Mouse (Mus musculus): ENCODE data around the gene Ftcd. TPM values are rescaled to one million over a fixed set of nuclear protein-coding genes. Genes with fewer than 3 reads are reported as not detected.

The Ftcd gene
- polyA plus RNA-seq, 1 experiment, result not detected

GRCm38 (mm10) chr10:76586190-76586589, 10.7 kb downstream of the Ftcd start:
- H3K36me3 ChIP-seq (ENCODE audit: control insufficient read depth), result peaks cover 4% of the 10 kb centered on the region; the same call in 1 of the 2 replicates
- H3K4me1 ChIP-seq (ENCODE audit: control insufficient read depth), result no peaks in the 10 kb centered on the region
- H3K9me3 ChIP-seq (ENCODE audit: control insufficient read depth, low read length), result no peaks in the 10 kb centered on the region
- peaks cover 5% of the 10 kb centered on the region for H3K27me3 ChIP-seq (ENCODE audit: control insufficient read depth)
- H3K4me3 ChIP-seq (replicated peaks), result no peak overlapping the region
- no peak for TF ChIP-seq GATA1 (IDR thresholded peaks at IDR 0.05; ENCODE audit: low read length)

GRCm38 (mm10) chr10:76590197-76590596, 14.7 kb downstream of the Ftcd start:
- TF ChIP-seq GATA1 (IDR thresholded peaks at IDR 0.05; ENCODE audit: low read length), result no peak
- TF ChIP-seq TAL1 (IDR thresholded peaks at IDR 0.05; ENCODE audit: low read length), result no peak
- H3K4me1 ChIP-seq (ENCODE audit: control insufficient read depth), result no peaks in the 10 kb centered on the region
- H3K9me3 ChIP-seq (ENCODE audit: control insufficient read depth, low read length), result no peaks in the 10 kb centered on the region
- H3K27me3 ChIP-seq (ENCODE audit: control insufficient read depth), result no peaks in the 10 kb centered on the region
- H3K4me3 ChIP-seq (replicated peaks), result no peak overlapping the region
- H3K36me3 ChIP-seq (ENCODE audit: control insufficient read depth), result peaks cover 4% of the 10 kb centered on the region; the same call in 1 of the 2 replicates

GRCm38 (mm10) chr10:76596338-76596737, 20.9 kb downstream of the Ftcd start:
- Histone ChIP-seq H3K9me3 (ENCODE audit: control insufficient read depth, low read length) (no peaks in the 10 kb centered on the region), H3K4me3 (replicated peaks) (no peak overlapping the region), H3K27me3 (ENCODE audit: control insufficient read depth) (no peaks in the 10 kb centered on the region), H3K36me3 (ENCODE audit: control insufficient read depth) (no peaks in the 10 kb centered on the region), H3K4me1 (ENCODE audit: control insufficient read depth) (no peaks in the 10 kb centered on the region)
- TF ChIP-seq GATA1 (IDR thresholded peaks at IDR 0.05; ENCODE audit: low read length) (no peak), TAL1 (IDR thresholded peaks at IDR 0.05; ENCODE audit: low read length) (no peak)

GRCm38 (mm10) chr10:76602690-76603089, 27.2 kb downstream of the Ftcd start:
- TF ChIP-seq GATA1 (IDR thresholded peaks at IDR 0.05; ENCODE audit: low read length) (no peak), TAL1 (IDR thresholded peaks at IDR 0.05; ENCODE audit: low read length) (no peak)
- H3K9me3 ChIP-seq (ENCODE audit: control insufficient read depth, low read length), result no peaks in the 10 kb centered on the region
- H3K4me1 ChIP-seq (ENCODE audit: control insufficient read depth), result no peaks in the 10 kb centered on the region
- H3K27me3 ChIP-seq (ENCODE audit: control insufficient read depth), result no peaks in the 10 kb centered on the region
- H3K4me3 ChIP-seq (replicated peaks), result no peak overlapping the region
- H3K36me3 ChIP-seq (ENCODE audit: control insufficient read depth), result no peaks in the 10 kb centered on the region

GRCm38 (mm10) chr10:76612473-76612872, 37.0 kb downstream of the Ftcd start:
- H3K4me3 ChIP-seq (replicated peaks), result no peak overlapping the region
- no peaks in the 10 kb centered on the region for H3K9me3 ChIP-seq (ENCODE audit: control insufficient read depth, low read length)
- H3K27me3 ChIP-seq (ENCODE audit: control insufficient read depth), result no peaks in the 10 kb centered on the region
- H3K36me3 ChIP-seq (ENCODE audit: control insufficient read depth), result no peaks in the 10 kb centered on the region
- TF ChIP-seq GATA1 (IDR thresholded peaks at IDR 0.05; ENCODE audit: low read length) (no peak), TAL1 (IDR thresholded peaks at IDR 0.05; ENCODE audit: low read length) (no peak)
- H3K4me1 ChIP-seq (ENCODE audit: control insufficient read depth), result no peaks in the 10 kb centered on the region

GRCm38 (mm10) chr10:76622411-76622810, 47.0 kb downstream of the Ftcd start:
- Histone ChIP-seq H3K27me3 (ENCODE audit: control insufficient read depth) (no peaks in the 10 kb centered on the region), H3K9me3 (ENCODE audit: control insufficient read depth, low read length) (no peaks in the 10 kb centered on the region), H3K36me3 (ENCODE audit: control insufficient read depth) (no peaks in the 10 kb centered on the region), H3K4me3 (replicated peaks) (no peak overlapping the region), H3K4me1 (ENCODE audit: control insufficient read depth) (no peaks in the 10 kb centered on the region)
- TF ChIP-seq TAL1 (IDR thresholded peaks at IDR 0.05; ENCODE audit: low read length) (no peak), GATA1 (IDR thresholded peaks at IDR 0.05; ENCODE audit: low read length) (no peak)

- Histone ChIP-seq H3K4me3 (replicated peaks) (no peak within 1 kb of the TSS), H3K27me3 (ENCODE audit: control insufficient read depth) (no peaks in the 10 kb centered on the region), H3K36me3 (ENCODE audit: control insufficient read depth) (no peaks in the 10 kb centered on the region), H3K9me3 (ENCODE audit: control insufficient read depth, low read length) (no peaks in the 10 kb centered on the region), H3K4me1 (ENCODE audit: control insufficient read depth) (no peaks in the 10 kb centered on the region)
- TF ChIP-seq TAL1 (IDR thresholded peaks at IDR 0.05; ENCODE audit: low read length) (no peak), GATA1 (IDR thresholded peaks at IDR 0.05; ENCODE audit: low read length) (no peak)
These were observed 47.7 kb downstream of the Ftcd start, which contains the start of gene Col6a2 for GRCm38 (mm10) chr10:76622928-76623680. Gene Col6a2, minus strand, starts transcription at chr10:76623630.

GRCm38 (mm10) chr10:76623734-76624133, 48.3 kb downstream of the Ftcd start:
- TF ChIP-seq GATA1 (IDR thresholded peaks at IDR 0.05; ENCODE audit: low read length) (no peak), TAL1 (IDR thresholded peaks at IDR 0.05; ENCODE audit: low read length) (no peak)
- no peaks in the 10 kb centered on the region for H3K9me3 ChIP-seq (ENCODE audit: control insufficient read depth, low read length)
- no peaks in the 10 kb centered on the region for H3K36me3 ChIP-seq (ENCODE audit: control insufficient read depth)
- H3K4me1 ChIP-seq (ENCODE audit: control insufficient read depth), result no peaks in the 10 kb centered on the region
- no peaks in the 10 kb centered on the region for H3K27me3 ChIP-seq (ENCODE audit: control insufficient read depth)
- no peak overlapping the region for H3K4me3 ChIP-seq (replicated peaks)

GRCm38 (mm10) chr10:76624903-76625302, 49.5 kb downstream of the Ftcd start:
- H3K4me3 ChIP-seq (replicated peaks), result no peak overlapping the region
- H3K4me1 ChIP-seq (ENCODE audit: control insufficient read depth), result no peaks in the 10 kb centered on the region
- no peak for TF ChIP-seq TAL1 (IDR thresholded peaks at IDR 0.05; ENCODE audit: low read length)
- TF ChIP-seq GATA1 (IDR thresholded peaks at IDR 0.05; ENCODE audit: low read length), result no peak
- H3K9me3 ChIP-seq (ENCODE audit: control insufficient read depth, low read length), result no peaks in the 10 kb centered on the region
- H3K27me3 ChIP-seq (ENCODE audit: control insufficient read depth), result no peaks in the 10 kb centered on the region
- no peaks in the 10 kb centered on the region for H3K36me3 ChIP-seq (ENCODE audit: control insufficient read depth)

Data from erythroblast, embryonic 14.5 days (primary cell).